Mouse (Mus musculus) megakaryocyte, embryonic 14.5 days (primary cell): ENCODE data around the gene Mical2.

Experiments used
- FLI1 ChIP-seq: IDR thresholded peaks from 2 replicates; pipeline ENCODE4 v1.6.1; 2012; ENCODE audit warnings: low read length, inconsistent platforms, mixed read lengths
- GATA1 ChIP-seq: IDR thresholded peaks from 3 replicates; pipeline ENCODE4 v1.6.1; 2012; ENCODE audit warnings: mixed read lengths, low read length, inconsistent platforms, borderline replicate concordance

- TF ChIP-seq GATA1 (no peak), FLI1 (no peak)
Measured at GRCm38 (mm10) chr7:112247890-112248289, 22.2 kb downstream of the Mical2 start.
